Mouse (Mus musculus) embryonic fibroblast, embryonic 13.5 days (primary cell): ENCODE measurements at regions not wholly inside any gene's neighbourhood (a gene's known extent, or its start where the extent isn't known, plus 50 kb on each side); places are given as distances from the start of the nearest gene placed in this dataset.

Experiments used
- CTCF ChIP-seq: IDR thresholded peaks from 2 replicates; pipeline ENCODE4 v1.5.1; 2011; ENCODE audit warnings: mild to moderate bottlenecking, control low read depth, low read length, moderate library complexity, borderline replicate concordance; ENCODE audit not compliant: insufficient read depth
- POLR2A ChIP-seq: IDR thresholded peaks from 2 replicates; pipeline ENCODE4 v1.6.1; 2011; ENCODE audit warnings: low read depth, mild to moderate bottlenecking, control low read depth, low read length, moderate library complexity

- TF ChIP-seq CTCF: no peak
- no peak for TF ChIP-seq POLR2A
Measured at GRCm38 (mm10) chr1:168046347-168046746, 357.3 kb downstream of the Lmx1a start.
